ENCODE assay signal across 9 mouse cellular contexts in the genomic region with DNA sequence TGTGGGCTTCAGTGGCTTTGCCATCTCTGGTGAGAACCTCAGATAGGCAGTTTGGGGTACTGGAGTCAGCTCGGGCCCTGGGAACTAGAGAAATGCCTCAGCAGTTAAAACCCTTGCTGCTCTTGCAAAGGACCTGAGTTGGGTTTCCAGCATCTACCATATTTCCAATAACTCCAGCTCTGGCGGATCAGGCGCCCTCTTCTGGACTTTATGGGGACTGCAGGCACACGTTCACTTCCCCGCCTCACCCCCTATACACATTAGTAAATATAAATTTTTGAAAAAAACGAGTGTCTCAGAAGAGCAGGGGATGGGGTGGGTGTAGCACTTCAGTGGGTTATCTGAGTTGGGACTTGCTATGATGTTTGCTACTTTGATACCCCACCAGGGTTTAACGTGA. TPM values are rescaled to one million over a fixed set of nuclear protein-coding genes. Genes with fewer than 3 reads are reported as not detected.
DNase-seq lines count a peak whose midpoint lies in the region; TF ChIP-seq lines count a peak whose summit lies in the region.
"Had no signal": no experiment of that assay in that cellular context is flagged by ENCODE, and none has a peak within 500 bp of the region (broad histone marks: within the 10 kb centered on the region; RNA-seq: fewer than 3 reads in every experiment).

No protein-coding gene starts in this region.

- no peak for DNase-seq in left cerebral cortex, adult 2 months (ENCODE audit: extremely low spot score in 1 of 2, low spot score in 2 of 2)
- DNase-seq in left cerebral cortex, postnatal 25 days (ENCODE audit: low spot score in 2 of 2) = no peak
- DNase-seq in ES-CJ7 (ENCODE audit: low read depth, low spot score) = peak; percentile 44
- DNase-seq in c-Kit-positive CD71-positive TER-119-positive erythroid progenitor cells, embryonic 14.5 days (ENCODE audit: low spot score) = peak; percentile 49
- peak; percentile 43 to 72 for DNase-seq in spleen, postnatal 10 days (ENCODE audit: low spot score in 2 of 2)
- no peak for DNase-seq in kidney, adult 11 months
- no peak for DNase-seq in layer of hippocampus, adult 9-11 months

- H3K4me3 ChIP-seq in left cerebral cortex, adult 2 months = no peak overlapping the region

- intact Hi-C loops in left cerebral cortex, adult 2 months (cut with DNase I) = no loop called here
- intact Hi-C loops in left cerebral cortex, postnatal 25 days (cut with DNase I) = no loop called here

- no peak overlapping the region for H3K27ac ChIP-seq in left cerebral cortex, adult 2 months

- peak; percentile 67 for TF ChIP-seq CTCF in left cerebral cortex, adult 2 months (IDR thresholded peaks at IDR 0.05)

RNA-seq across cellular contexts. Expression of gene Gfy, which starts 6.4 kb away (rescaled TPM):
- under 1 TPM in 1 of 2 experiments, not detected in 1; 0.29 TPM for total RNA-seq in left cerebral cortex, adult 2 months (2021)
- total RNA-seq in left cerebral cortex, postnatal 25 days (2021) = under 1 TPM in 1 of 2 experiments, not detected in 1; 0.18 TPM
- total RNA-seq: hematopoietic stem cell, adult 5-6 weeks had no signal

RNA-seq across cellular contexts. Expression of gene Pth2, which starts 7.8 kb away (rescaled TPM):
- not detected for total RNA-seq in left cerebral cortex, adult 2 months (2021)
- total RNA-seq in left cerebral cortex, postnatal 25 days (2021) = not detected
- total RNA-seq: hematopoietic stem cell, adult 5-6 weeks; left cerebral cortex, postnatal 36 days had no signal

RNA-seq across cellular contexts. Expression of gene Slc17a7, which starts 9.2 kb away (rescaled TPM):
- 1,000 to 10,000 TPM; 1,255 to 1,327 TPM for total RNA-seq in left cerebral cortex, adult 2 months (2021)
- total RNA-seq in left cerebral cortex, postnatal 25 days (2021) = 1,000 to 10,000 TPM; 1,365 to 1,520 TPM
- total RNA-seq: hematopoietic stem cell, adult 5-6 weeks had no signal

RNA-seq across cellular contexts. Expression of gene Aldh16a1, which starts 18.6 kb away (rescaled TPM):
- 10 to 100 TPM; 15.9 to 23.1 TPM for total RNA-seq in left cerebral cortex, adult 2 months (2021)
- 10 to 100 TPM; 13.6 to 14.1 TPM for total RNA-seq in left cerebral cortex, postnatal 25 days (2021)

RNA-seq across cellular contexts. Expression of gene Pih1d1, which starts 18.9 kb away (rescaled TPM):
- 10 to 100 TPM; 47.6 to 48.4 TPM for total RNA-seq in left cerebral cortex, adult 2 months (2021)
- total RNA-seq in left cerebral cortex, postnatal 25 days (2021) = 10 to 100 TPM; 45.8 to 49.3 TPM

Comparison
In these comparisons a context has a peak if more than half of its experiments do, and no peak if none do; other contexts are left out.
1. DNase-seq: peak in ES-CJ7 (single experiment), c-Kit-positive CD71-positive TER-119-positive erythroid progenitor cells, embryonic 14.5 days (single experiment) and spleen, postnatal 10 days (2 of 2); none in left cerebral cortex, adult 2 months (0 of 2), left cerebral cortex, postnatal 25 days (0 of 2), kidney, adult 11 months (single experiment) and layer of hippocampus, adult 9-11 months (single experiment).